Mouse (Mus musculus) lung, embryonic 14.5 days (tissue): Measurements from ENCODE around the gene Cadps2. TPM values are rescaled to one million over a fixed set of nuclear protein-coding genes. Genes with fewer than 3 reads are reported as not detected.

Experiments used
- ATAC-seq: fragments of 200-750 bp; cut with Nextera tagmentation; 2 replicates; pipeline ENCODE4 v1.8.0; 2017; ENCODE audit warnings: mild to moderate bottlenecking, moderate TSS enrichment, moderate library complexity; ENCODE audit not compliant: insufficient read depth
- DNase-seq: peaks from one replicate; pipeline ENCODE4 v3.0.0-alpha.2; 2015
- H3K27ac ChIP-seq: fragments of 300-500 bp; sonication (generic); 2 replicates; pipeline ENCODE4 v1.5.1; 2014; ENCODE audit warnings: low read depth, mild to moderate bottlenecking, moderate library complexity
- H3K27me3 ChIP-seq: fragments of 300-500 bp; sonication (generic); 2 replicates; pipeline ENCODE4 v1.6.1; 2014; ENCODE audit warnings: low read length, control low read depth; ENCODE audit not compliant: insufficient read depth
- H3K36me3 ChIP-seq: fragments of 300-500 bp; sonication (generic); 2 replicates; pipeline ENCODE4 v1.6.1; 2014; ENCODE audit warnings: control low read depth; ENCODE audit not compliant: insufficient read depth
- H3K4me1 ChIP-seq: fragments of 300-500 bp; sonication (generic); 2 replicates; pipeline ENCODE4 v1.6.1; 2014; ENCODE audit warnings: antibody characterized with exemption, control low read depth; ENCODE audit not compliant: insufficient read depth
- H3K4me2 ChIP-seq: fragments of 300-500 bp; sonication (generic); 2 replicates; pipeline ENCODE4 v1.6.1; 2014; ENCODE audit warnings: mild to moderate bottlenecking
- H3K4me3 ChIP-seq: fragments of 300-500 bp; sonication (generic); 2 replicates; pipeline ENCODE4 v1.5.1; 2014; ENCODE audit warnings: low read depth, low read length
- H3K9ac ChIP-seq: fragments of 300-500 bp; sonication (generic); 2 replicates; pipeline ENCODE4 v1.6.1; 2014
- H3K9me3 ChIP-seq: fragments of 300-500 bp; sonication (generic); 2 replicates; pipeline ENCODE4 v1.6.1; 2016; ENCODE audit warnings: low read depth, low read length, control low read depth
- CTCF ChIP-seq: IDR thresholded peaks from 2 replicates; pipeline ENCODE4 v1.5.1; 2016; ENCODE audit warnings: antibody characterized with exemption, low read depth
- WGBS: fragments of 180-500 bp; shearing (Covaris S2); extraction: QIAGEN DNeasy Blood & Tissue Kit; methylation state at CpG from one replicate; pipeline ENCODE4 v1.1.7; 2014; 5-methylcytosine and 5-hydroxymethylcytosine counted together
- polyA plus RNA-seq: library from polyadenylated mRNA; unstranded; fragments of >200 nt; fragmentation: Nextera tagmentation; extraction: Ambion mirVana; gene quantifications from 2 replicates; pipeline ENCODE4 v1.2.1, GENCODE M21; 2014

The Cadps2 gene
- polyA plus RNA-seq, 1 experiment from 2014 or later = 6.7 TPM

DNA sequence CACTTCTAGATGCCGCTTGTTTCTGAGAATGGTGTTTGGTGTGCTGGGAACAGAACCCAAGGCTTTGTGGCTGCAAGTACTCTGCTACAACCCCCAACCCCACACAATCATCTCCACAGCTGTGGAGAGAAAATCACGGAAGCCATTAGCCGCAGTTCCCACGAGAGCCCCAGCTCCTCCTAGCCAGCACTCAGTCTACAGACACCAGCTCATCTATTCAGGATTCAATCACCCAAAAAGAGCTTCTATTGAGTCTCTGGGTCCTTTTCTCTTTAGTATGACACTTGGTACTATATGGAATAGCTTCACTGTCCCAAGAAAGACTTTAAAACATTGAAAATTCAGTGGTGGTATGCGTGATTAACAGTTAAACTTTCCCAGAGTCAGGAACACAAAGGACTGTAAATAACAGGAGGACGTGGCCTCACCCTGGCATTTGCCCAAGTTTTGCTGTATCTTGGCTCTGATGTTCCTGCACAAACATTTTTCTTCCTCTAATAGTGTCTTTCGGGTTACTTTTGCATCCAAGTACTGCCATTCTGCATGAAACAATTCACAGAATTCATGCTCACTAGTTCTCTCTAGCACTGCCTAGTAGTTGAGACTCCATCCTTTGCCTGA is 191.5 kb downstream of the Cadps2 start:
- Histone ChIP-seq H3K9me3 (no peaks in the 10 kb centered on the region), H3K4me3 (no peak overlapping the region), H3K36me3 (no peaks in the 10 kb centered on the region), H3K27me3 (no peaks in the 10 kb centered on the region), H3K9ac (no peak overlapping the region), H3K4me1 (no peaks in the 10 kb centered on the region), H3K27ac (peak overlapping the region; percentile 5; the same call in 1 of the 2 replicates), H3K4me2 (no peak overlapping the region)
- DNase-seq (peak; percentile 90), ATAC-seq (peak; percentile 84)
- no peak for TF ChIP-seq CTCF
- 49% methylated on average over 7 of the region's 7 CpGs for WGBS

- Histone ChIP-seq H3K4me3 (no peak overlapping the region), H3K4me2 (no peak overlapping the region), H3K36me3 (no peaks in the 10 kb centered on the region), H3K4me1 (no peaks in the 10 kb centered on the region), H3K27me3 (no peaks in the 10 kb centered on the region), H3K9me3 (no peaks in the 10 kb centered on the region), H3K27ac (no peak overlapping the region), H3K9ac (no peak overlapping the region)
- ATAC-seq (no peak), DNase-seq (no peak)
- TF ChIP-seq CTCF = no peak
- WGBS = 54% methylated on average over 3 of the region's 3 CpGs
Observed at GRCm38 (mm10) chr6:23637081-23637480, 202.1 kb downstream of the Cadps2 start.

- WGBS = 88% methylated on average over 3 of the region's 3 CpGs
- ATAC-seq (no peak), DNase-seq (no peak)
- no peak overlapping the region for H3K27ac ChIP-seq
- H3K9ac ChIP-seq = no peak overlapping the region
- no peak overlapping the region for H3K4me2 ChIP-seq
- TF ChIP-seq CTCF = no peak
- H3K4me1 ChIP-seq = no peaks in the 10 kb centered on the region
- no peaks in the 10 kb centered on the region for H3K27me3 ChIP-seq
- no peak overlapping the region for H3K4me3 ChIP-seq
- H3K9me3 ChIP-seq = no peaks in the 10 kb centered on the region
- H3K36me3 ChIP-seq = no peaks in the 10 kb centered on the region
Observed at GRCm38 (mm10) chr6:23635208-23635607, 204.0 kb downstream of the Cadps2 start.

GRCm38 (mm10) chr6:23634016-23634415 is 205.2 kb downstream of the Cadps2 start:
- no peaks in the 10 kb centered on the region for H3K9me3 ChIP-seq
- TF ChIP-seq CTCF = no peak
- no peak overlapping the region for H3K4me2 ChIP-seq
- no peaks in the 10 kb centered on the region for H3K36me3 ChIP-seq
- 83% methylated on average over 9 of the region's 9 CpGs for WGBS
- no peak overlapping the region for H3K27ac ChIP-seq
- H3K4me3 ChIP-seq = no peak overlapping the region
- no peaks in the 10 kb centered on the region for H3K4me1 ChIP-seq
- DNase-seq (no peak), ATAC-seq (no peak)
- no peaks in the 10 kb centered on the region for H3K27me3 ChIP-seq
- no peak overlapping the region for H3K9ac ChIP-seq

DNA sequence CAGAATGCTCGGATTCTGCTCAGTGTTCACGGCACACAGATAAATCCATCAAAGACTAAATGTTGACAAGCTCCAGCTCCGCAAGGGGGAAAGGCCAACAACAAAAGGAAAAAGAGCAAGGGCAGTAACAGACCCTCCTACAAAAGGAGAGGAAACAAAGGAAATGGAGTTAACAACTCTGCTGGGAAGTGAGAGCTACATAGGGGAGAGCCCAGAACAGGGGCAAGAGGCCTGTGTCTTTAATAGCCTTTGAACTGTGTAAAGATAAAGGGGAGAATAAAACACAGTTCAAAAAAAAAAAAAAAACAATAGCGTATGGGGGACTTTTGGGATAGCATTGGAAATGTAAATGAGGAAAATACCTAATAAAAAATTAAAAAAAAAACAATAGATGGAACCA is 208.8 kb downstream of the Cadps2 start:
- Histone ChIP-seq H3K9ac (no peak overlapping the region), H3K9me3 (no peaks in the 10 kb centered on the region), H3K4me3 (no peak overlapping the region), H3K36me3 (no peaks in the 10 kb centered on the region), H3K27ac (no peak overlapping the region), H3K4me2 (no peak overlapping the region), H3K27me3 (no peaks in the 10 kb centered on the region), H3K4me1 (no peaks in the 10 kb centered on the region)
- DNase-seq = no peak
- no peak for TF ChIP-seq CTCF
- ATAC-seq = no peak
- WGBS = 35% methylated on average over 4 of the region's 4 CpGs

DNA sequence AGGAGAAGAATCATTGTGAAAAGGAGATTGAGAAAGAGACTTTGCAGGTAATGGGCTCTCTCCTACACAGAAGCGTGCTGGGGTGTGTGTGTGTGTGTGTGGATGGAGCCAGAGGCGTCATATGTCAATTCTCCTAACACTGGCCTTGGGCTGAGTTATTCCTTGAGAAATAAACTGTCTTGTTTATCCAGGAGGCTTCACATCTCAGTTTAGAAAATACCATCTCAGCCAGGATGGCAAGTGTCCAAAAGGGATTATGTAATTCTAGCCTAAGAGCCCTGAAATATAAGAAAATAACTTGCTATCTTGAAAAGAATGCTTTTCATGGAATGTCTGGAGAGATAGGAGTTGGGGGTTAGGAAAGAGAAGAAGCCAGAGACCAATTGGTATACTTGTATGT is 264.1 kb downstream of the Cadps2 start:
- no peaks in the 10 kb centered on the region for H3K27me3 ChIP-seq
- 0 out of 2 replicates have a peak, but pooled peaks cover 4% of the 10 kb centered on the region for H3K4me1 ChIP-seq
- peak; percentile 83 for DNase-seq
- peak; percentile 78; the same call in 1 of the 2 replicates for ATAC-seq
- no peak overlapping the region for H3K4me3 ChIP-seq
- no peaks in the 10 kb centered on the region for H3K36me3 ChIP-seq
- no peak overlapping the region for H3K27ac ChIP-seq
- H3K4me2 ChIP-seq = no peak overlapping the region
- 41% methylated on average over 2 of the region's 2 CpGs for WGBS
- H3K9ac ChIP-seq = no peak overlapping the region
- no peak for TF ChIP-seq CTCF
- no peaks in the 10 kb centered on the region for H3K9me3 ChIP-seq

GRCm38 (mm10) chr6:23573750-23574149 is 265.5 kb downstream of the Cadps2 start:
- H3K4me1 ChIP-seq = 0 out of 2 replicates have a peak, but pooled peaks cover 4% of the 10 kb centered on the region
- DNase-seq = no peak
- no peak overlapping the region for H3K9ac ChIP-seq
- H3K27ac ChIP-seq = no peak overlapping the region
- TF ChIP-seq CTCF = no peak
- H3K9me3 ChIP-seq = no peaks in the 10 kb centered on the region
- no peak for ATAC-seq
- WGBS = 77% methylated on average over 4 of the region's 4 CpGs
- no peaks in the 10 kb centered on the region for H3K27me3 ChIP-seq
- H3K4me3 ChIP-seq = no peak overlapping the region
- H3K4me2 ChIP-seq = no peak overlapping the region
- no peaks in the 10 kb centered on the region for H3K36me3 ChIP-seq
